Mouse (Mus musculus): ENCODE measurements at regions not wholly inside any gene's neighbourhood (a gene's known extent, or its start where the extent isn't known, plus 50 kb on each side); places are given as distances from the start of the nearest gene placed in this dataset.

DNA sequence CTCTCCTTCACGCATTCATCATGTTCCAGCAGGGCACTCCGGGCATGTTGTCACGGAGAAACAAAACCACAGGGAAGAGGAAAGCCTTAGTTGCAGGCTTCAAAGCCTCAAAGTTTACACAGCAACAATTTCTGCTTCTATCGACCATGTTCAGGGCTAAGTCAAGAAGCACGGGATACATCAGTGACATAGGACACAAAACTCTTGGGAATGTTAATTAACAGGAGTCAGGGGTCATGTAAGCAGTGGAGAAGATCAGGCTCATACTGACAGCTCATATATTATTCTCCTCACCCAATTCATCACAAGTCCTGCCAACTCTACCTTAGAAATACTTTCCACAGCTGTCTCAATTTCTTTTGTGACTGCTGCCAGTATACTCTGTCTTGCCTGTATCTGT, 133.0 kb upstream of the Btbd3 start:
- no peak for DNase-seq

DNA sequence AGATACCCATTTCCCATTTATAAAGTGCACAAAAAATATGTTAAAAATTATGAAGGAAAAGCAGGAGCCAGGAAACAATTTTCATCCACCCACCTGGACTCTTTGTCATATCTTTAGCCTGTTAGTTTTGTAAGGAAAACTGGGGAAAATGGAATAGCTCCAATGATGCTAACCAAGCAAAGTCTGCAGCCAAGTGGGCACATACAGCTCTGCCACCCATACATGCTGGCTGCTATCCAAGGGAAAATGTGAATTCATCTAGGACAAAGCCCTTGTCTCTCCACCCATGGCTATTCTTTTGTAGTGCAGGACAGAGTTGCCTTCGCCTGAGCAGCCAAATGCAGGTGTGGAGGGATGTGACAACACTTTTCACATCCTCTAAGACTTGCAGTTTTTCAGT, 135.5 kb upstream of the Btbd3 start:
- no peak for DNase-seq

DNA sequence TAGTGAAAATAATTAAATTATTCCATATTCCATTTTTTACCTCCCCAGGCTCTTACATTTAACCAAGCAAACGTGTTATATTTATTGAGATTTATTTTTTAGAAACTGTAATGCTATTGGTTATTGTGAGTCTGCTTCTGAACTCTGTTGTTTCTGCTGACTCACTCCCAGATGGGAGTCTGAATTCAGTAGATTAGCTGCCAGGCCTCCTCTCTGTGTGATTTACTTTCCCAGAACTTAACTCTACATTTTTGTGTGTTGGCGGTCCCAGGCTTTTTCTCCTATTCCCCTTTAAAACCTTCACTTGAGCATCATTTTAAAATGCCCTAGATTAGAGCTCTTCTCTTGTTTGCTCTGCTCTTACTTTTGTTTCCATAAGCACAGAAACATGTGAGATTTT, 136.2 kb upstream of the Btbd3 start:
- DNase-seq = no peak

DNA sequence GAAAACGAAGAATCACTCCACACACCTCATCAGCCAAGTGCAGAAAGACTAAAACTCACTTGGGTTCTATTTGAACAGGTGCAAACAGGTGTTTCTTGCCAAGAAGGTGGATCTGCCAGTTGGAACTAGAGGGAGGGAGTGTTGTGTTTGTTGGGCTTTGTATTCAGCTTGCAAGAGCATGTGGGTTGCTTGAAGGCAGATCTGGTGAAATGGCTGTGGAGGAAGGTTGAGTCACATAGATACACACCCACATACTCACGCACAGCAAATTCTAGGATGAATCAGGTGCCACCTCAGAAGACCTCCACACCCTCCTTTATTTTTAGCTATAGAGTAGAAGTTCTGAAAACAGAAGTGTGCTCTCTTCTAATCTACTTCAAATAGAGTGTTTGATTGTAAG, 156.6 kb upstream of the Btbd3 start:
- DNase-seq = no peak

DNA sequence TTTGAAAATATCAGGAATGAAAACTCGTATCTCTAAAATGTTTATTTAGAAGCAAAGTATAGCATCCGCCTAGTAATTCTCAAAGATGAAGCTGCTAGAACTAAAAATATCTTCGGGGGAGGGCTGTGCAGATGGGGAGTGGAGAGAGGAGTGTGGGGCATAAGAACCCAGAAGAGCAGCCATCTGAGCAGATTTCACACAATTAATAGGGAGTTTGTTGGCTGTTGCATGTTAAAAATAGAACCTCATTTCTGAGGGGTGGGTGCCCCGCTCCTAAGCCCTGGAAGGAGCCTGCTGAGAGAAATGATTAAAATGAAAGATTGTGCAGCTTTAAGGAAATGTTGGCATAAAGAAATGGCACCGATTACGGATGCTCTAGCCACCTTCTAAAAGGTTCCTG, 171.0 kb upstream of the Btbd3 start:
- DNase-seq = no peak

DNA sequence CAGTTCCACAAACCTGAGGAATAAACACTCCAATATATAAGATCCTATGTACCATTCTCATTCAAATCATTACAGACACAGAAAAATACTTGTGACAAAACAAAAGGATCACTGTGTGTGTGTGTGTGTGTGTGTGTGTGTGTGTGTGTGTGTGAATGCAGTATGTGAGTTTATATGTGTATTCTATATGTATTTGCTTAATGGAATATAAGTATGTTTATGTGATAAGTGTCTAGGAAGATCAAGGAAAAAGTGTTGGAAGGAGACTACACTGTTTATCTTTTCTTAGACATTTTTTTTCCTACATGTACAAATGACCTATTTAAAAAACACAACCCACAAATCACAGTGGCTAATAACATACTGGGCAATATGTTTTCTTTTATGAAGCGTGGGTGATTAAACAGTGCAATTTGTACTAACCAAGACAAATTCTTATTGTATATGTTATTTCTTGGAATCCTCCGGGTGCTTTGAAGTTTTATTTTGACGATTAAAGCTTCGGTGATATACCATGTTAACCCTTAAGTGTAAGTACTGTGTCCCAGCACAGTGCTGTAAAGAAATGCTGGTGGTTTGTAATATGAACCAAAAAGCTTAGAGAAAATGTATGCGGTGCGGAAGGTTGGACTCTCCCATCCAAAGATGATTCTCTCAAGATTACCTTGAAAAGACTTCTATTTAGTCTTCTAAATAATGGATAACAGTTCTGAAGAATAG, 171.6 kb upstream of the Btbd3 start:
- DNase-seq = no peak

DNA sequence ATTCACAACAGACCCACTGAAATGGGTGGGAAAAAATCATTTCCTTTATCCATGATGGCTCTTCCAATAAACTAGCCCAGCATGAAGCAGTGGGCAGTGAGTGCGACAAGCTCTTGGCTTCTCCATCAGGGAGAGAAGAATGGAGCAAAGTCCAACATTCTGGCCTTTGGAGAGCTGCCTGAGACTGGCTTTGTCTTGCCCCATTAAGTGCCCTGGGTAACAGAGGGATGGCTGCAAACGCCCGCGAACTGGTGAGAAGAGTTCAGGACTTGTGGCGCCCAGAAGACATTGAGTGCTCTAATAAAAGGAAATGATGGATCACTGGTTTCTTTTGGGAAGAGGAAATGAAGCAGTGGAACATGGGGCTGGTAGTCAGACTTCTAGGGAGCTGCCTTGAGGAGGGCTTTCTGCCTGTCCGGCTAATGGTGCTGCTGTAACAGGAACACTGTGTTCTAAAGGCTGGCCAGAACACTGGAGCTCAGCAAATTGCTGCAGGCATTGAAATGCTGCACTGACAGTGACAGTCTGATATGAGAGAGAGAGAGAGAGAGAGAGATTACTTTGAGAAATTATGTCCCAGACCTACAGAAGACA, 182.2 kb upstream of the Btbd3 start:
- no peak for DNase-seq

DNA sequence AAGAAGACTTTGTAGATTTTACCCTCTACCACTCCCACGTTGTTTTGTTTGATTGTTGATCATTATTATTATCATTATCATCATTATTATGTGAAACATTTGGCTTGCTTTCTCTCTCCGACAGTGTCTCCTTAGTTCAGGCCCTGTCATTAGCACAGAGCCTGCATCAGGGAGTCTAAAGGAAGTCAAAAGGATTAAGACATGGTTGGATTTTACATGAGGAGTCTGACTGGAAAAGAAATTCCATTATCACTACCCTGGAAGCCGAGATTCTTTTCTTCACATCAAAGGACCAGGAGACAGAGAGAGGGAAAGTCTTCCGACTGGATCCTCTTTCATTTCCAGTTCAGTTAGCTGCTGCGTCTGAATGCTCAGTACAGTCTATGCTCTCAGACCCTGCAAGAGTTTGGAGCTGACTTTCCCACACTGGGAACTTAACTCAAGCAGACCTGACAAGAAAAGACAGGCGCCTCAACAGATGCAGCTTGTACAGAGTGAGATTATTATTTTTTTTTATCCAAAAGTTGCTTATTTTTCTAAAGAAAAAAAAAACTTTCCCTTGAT, 184.1 kb upstream of the Btbd3 start:
- no peak for DNase-seq

DNA sequence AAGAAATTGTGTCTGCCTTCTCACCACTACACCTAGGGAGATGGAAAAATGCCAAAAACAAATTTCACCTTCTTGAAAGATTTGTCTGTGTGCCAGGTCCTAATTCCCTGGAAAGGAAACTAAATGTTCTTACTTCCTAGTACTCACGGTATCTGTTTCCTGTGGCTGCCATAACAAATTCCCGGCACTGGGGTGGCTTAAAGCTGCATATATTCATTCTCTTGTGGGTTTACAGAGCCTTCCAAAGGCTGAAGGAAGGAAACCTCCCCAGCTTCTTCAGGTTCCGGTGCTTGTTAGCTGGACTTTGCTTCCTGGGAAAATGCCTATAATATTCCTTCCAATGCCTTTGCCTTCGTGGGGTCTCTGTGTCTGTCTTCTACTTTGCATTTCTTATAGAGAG, 203.3 kb upstream of the Btbd3 start:
- DNase-seq = no peak

DNA sequence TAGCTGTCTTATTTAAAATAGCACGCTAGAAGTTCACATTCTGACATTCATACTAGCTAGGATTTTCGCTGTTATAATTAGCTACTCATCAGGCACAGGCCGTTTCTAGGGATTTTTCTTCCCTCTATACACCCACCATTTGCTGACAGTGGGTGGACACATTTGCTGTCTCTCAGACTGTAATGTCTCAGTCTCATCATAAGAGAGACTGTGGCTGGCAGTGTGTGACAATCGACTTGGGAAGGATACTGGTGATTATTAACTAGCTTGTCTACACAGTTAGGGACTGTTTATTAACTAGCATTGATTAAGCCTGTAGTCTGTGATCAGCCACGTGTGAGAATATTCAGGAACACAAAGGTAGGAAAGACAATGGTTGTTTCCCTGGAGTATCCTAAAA, 208.0 kb upstream of the Btbd3 start:
- no peak for DNase-seq

DNA sequence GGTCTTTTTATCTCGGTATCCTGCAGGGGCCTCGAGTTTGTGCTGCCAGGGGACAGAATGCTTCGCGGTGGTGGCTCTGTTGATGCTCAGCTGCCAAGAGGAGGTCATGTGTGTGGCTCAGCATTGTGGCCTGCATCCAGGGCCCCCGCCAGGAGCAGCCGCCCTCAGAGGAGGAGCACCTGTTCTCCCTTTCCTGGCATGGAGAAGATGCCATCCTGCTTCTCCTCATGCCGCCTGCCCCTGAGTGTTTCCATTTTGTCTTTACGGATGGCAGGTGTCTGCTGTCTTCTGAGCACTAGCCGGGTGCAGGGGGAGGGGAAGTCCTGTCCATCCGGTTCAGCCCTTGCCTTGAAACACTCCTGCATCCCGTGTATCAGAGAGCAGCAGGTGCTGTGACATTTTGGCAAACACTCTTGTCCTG, 208.6 kb upstream of the Btbd3 start:
- no peak for DNase-seq

DNA sequence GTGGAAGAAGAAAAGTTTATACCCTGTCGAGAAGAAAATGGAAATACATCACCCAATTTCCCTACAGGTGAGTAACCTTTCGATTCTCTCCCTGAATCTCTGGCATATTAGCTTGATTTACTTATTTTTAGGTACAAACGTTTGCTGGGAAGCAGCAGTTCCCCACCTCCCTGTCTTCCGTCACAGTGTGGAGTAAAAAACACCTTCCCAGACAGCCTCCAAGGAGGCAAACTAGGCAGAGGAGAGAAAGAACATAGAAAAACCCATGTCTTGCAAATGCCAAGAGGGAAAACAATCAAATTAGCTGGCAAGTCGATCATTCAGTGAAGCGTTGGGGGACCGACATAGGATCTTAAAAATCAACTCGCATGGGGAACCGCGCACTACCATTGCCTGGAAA, 209.0 kb upstream of the Btbd3 start:
- no peak for DNase-seq

DNA sequence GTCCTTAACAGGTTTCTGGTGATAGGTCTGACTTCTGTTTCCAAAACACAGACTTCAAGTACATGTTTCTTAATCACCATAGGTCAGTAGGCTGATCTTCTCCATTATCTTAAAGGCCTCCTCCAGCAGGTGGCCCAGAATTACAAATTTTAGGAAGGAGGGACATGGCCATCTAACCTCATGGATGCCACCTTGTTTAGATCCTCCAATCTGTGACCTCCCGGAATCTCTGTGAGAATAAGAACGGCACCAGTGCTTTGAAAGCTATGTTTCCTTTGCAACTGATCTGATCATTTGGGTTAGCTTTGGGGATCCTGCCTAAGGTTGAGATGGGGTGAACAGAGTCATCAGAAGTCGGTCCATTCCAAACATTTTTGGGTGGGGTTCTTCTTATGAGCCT, 209.4 kb upstream of the Btbd3 start:
- no peak for DNase-seq

DNA sequence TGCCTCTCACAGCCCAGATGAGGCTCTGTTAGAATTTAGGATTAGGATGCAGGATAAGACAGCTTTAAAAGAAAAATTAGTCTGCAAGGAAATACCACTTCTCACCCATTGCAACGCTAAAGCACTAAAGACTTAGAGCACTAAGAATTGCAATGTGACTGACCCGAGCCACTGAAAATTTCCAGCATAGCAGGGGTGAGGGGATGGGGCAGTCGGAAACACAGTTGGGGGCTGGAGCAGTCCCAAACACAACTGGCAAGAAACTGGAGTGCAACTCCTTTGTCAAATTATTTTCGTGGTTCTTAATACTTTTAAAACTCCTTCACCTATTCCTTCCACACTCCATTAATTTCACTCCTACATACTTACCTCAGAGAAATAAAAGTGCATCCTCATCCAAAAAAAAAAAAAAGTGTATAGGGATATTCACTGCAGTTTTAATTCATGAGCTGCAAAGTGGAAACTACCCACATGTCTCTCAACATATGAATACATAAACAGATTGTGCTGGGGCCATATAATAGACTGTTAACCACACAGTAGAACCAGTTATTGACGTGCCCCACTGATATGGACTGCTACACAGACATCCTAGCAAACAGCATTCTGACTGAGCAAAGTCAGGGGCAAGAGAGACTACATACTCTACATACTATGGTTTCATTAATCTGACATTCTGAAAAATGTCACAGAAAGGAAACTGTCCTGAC, 210.3 kb upstream of the Btbd3 start:
- no peak for DNase-seq

DNA sequence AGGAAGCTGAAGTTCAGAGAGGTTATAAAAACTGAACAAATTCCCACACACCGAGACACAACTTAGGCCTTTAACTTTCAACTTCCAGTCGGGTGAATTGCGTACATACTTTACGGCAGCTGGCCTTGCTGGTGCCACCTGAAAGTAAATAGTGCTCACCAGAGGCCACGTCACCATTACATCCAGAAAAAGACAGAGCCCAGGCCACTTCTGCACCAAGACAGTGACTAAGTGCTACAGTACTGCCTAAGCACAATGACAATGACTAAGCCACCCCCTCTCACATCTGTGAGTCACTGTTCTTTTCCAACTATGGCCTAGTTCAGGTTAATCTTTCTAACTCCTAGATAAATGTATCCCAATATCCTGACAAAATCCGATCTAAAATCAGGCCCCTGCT, 215.7 kb upstream of the Btbd3 start:
- no peak for DNase-seq

DNA sequence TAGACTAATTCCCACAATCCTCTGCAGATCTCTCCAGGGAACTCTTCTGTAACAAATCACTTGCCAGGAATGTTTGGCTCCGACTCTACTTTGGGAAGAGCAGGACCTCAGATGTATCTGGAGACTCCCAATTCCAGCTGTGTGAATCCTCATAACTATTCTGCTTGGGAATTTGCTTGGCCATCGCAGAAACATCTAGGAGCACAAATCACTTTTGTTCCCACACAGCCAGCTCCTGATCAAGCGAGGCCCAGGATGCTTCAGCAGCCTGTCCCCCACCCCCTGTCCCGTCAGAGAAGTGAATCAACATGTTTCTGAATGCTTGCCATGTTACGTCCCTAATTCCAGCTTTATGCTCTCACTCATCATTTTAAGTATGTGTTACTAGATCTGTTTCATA, 216.1 kb upstream of the Btbd3 start:
- no peak for DNase-seq

DNA sequence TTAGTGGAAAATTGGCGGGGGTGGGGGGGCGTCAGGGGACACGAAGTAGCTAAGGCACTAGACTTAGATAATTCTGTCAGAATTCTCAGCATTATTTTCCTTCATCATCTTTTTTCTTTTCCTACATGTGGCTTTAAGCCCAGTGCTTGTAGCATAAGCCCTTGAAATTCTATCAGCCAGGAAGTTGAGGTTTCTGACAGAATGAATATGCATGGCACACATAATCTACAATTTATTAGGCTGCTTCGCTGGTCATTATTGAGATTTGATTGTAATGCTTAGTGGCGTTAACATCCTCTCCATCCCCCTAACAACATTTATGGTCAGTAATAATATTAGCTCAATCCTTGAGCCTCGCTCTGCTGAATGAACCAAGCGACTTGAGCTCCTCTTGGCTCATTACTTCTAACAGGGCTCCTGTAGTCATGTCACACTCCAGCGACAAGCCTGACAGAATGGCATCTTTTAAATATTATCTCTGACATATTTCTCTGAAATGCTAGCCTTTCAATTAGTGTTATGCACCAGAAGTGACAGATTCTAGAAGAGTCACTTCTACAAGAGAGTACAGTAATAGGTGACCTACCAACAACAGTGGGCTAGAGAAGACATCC, 222.1 kb upstream of the Btbd3 start:
- no peak for DNase-seq

DNA sequence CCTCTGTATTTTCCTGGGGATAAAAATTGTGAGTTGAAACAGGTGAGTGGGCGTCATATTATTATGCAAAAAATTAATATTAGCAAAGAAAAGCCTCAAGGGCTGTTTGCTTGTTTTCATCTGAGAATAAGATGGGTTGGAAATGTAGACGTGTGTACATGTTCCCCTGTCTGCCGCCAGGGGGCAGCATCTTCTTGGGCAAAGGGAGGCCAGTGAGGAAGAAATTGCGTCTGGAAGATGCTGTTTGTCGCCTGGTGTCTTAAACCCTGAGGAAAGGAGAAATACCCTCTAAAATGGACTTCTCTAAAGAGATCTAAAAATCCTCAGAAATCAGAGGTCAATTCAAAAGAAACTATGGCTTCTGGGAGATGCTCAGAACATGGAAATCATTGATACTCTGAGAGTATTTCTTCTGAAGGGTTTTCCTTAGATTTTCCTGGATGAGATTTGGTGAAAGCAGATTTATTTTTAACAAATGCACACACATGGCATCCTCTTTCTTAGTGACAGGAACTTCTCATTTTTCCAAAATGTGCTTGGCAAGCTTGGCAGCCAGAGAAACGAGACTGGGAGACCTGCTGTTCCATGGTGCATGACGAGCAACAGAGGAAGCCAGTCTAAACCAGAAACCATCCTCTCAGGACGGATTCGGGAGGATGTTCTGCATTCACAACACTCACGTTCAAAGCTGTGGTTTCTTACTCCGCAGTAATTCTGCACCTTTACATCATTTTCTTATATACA, 222.8 kb upstream of the Btbd3 start:
- no peak for DNase-seq

DNA sequence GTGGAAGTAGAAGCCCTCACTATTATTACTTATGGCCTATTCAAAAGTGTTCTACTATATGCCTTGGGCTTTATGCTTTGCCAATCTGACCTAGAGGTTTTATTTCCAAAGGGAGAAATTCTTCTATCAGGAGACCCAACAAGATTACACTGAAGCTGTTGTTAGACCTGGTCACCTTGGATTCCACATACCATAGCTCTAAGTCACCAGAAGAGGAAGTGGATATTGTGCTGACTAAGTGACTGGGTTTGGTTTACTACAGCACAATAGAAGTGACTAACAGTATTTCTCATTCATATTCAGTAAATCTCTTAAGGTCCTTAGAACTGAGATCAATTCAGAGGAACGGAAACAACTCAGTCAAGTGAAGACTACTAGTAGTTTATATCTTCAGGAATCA, 229.0 kb upstream of the Btbd3 start:
- no peak for DNase-seq

DNA sequence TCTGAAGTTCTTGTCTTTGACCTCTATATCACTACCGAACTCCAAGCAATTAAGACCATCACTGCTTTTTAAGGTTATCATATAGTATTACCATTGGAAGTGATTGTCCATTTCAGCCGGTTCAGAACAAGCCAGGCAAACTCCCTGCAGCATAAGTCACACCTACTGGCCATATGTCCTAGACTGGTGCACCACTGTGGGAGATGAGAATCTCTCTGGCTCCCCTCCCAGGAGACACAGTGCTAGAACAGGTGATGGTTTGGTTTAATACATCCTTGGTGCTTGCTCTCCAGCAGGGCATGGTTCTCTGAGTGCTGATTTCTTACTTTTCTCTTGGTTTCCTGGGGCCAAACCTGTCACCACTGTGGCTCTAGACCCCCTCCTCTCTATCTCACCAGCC, 232.8 kb upstream of the Btbd3 start:
- no peak for DNase-seq

DNA sequence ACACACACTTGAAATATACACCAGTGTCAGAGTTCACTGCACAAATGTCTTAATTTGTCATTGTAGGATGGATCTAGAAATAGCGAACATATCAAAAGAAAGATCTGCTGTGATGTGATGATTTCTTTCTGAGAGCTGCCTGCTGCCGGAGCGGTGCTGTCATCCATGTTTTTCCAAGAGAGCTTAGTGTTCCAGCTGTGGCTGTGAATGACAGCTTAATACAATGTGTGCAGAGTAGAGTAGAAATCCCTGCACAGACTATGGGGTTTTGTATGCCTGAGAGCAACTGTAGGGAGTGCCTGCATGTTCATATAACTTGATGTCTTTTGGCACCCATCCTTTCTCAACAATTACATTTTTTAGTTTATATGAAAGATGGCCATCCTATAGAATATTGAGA, 274.6 kb upstream of the Btbd3 start:
- no peak for DNase-seq

DNA sequence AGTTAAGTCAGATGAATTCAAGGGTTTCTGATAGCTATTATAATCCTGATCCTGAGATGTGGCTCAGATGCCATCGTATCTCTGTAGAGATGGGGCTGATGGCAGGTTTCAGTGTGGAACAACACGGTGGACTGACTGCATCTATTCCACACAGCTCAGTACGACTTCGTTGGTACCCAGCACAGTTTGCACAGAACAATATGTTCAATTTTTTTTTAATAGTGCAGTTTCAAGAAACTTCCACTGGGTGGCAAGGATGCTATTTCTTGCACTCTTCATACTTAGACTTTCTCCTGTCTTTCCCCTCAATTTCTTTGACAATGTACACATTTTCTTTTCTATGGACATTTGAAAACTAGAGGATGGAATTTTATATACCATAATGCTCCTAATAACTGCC, 278.6 kb upstream of the Btbd3 start:
- DNase-seq = no peak

DNA sequence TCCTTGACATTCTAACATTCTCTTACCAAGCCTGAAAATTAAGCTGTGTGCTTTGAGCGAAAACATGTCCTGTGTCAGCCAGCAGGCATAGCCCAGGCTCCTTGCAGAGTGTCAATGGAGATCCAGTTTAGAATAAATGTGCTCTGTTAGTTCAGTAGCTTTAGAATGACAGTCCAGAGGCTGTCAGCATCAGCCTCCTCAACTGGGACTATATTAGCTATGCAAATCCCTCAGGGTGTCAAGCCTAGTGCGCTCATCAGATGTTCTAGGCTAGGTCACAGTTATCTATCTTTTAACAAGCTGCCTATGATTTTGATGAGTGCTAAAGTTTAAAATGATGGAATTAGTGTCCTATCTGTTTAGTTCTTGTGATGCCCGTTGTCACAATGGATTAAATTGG, 281.7 kb upstream of the Btbd3 start:
- no peak for DNase-seq
